Mouse (Mus musculus) liver, embryonic 14.5 days (tissue): Measurements from ENCODE around the gene Ddn.

Experiments
- CTCF ChIP-seq: IDR thresholded peaks from 2 replicates; pipeline ENCODE4 v1.5.1; 2016; ENCODE audit warnings: antibody characterized with exemption, low read depth, control low read depth
- EP300 ChIP-seq: IDR thresholded peaks from 2 replicates; pipeline ENCODE4 v1.6.1; 2016; ENCODE audit warnings: antibody characterized with exemption, low read depth

- TF ChIP-seq CTCF, result peak; percentile 53
- TF ChIP-seq EP300, result 0 out of 2 replicates have a peak, but pooled peaks have one; percentile 33
Measured at GRCm38 (mm10) chr15:98830736-98831683, 21.7 kb upstream of the Ddn start, which contains the start of gene Prkag1.
